Comparison of ENCODE assay signal across 18 mouse cellular contexts in genomic region chr7:125944631-125945030, GRCm38 (mm10).
DNase-seq lines count a peak whose midpoint lies in the region.
"Had no signal": no experiment of that assay in that cellular context is flagged by ENCODE, and none has a peak within 500 bp of the region (broad histone marks: within the 10 kb centered on the region; RNA-seq: fewer than 3 reads in every experiment).

No protein-coding gene starts in this region.

- peak; percentile 65 for DNase-seq in adrenal gland, adult 2 months
- DNase-seq in adrenal gland, postnatal 25 days: no peak
- DNase-seq in NIH3T3 (ENCODE audit: low read depth): peak; percentile 57
- DNase-seq in adrenal gland, postnatal 10 days: peak; percentile 48
- DNase-seq in fibroblast of lung, adult 2 months (ENCODE audit: low read depth): peak; percentile 7
- no peak for DNase-seq in liver
- DNase-seq in urinary bladder, adult 2 months (ENCODE audit: low spot score): no peak
- DNase-seq: B cell, adult 2 months; cerebellum, adult 11-12 months; cerebellum, adult 8-10 months; cerebellum, postnatal 10 days; cerebellum, postnatal 36 days; embryo, embryonic 11 days; gastrocnemius, postnatal 25 days; heart, adult 18-20 months; heart, postnatal 36 days; kidney, adult 11 months; kidney, adult 8-10 months had no signal

Comparison
In these comparisons a context has a peak if more than half of its experiments do, and no peak if none do; other contexts are left out.
1. DNase-seq: peak in adrenal gland, adult 2 months (single experiment), NIH3T3 (single experiment), adrenal gland, postnatal 10 days (single experiment) and fibroblast of lung, adult 2 months (single experiment); none in adrenal gland, postnatal 25 days (single experiment), liver (single experiment) and urinary bladder, adult 2 months (single experiment).